Mouse (Mus musculus): ENCODE data around the gene Muc13. TPM values are rescaled to one million over a fixed set of nuclear protein-coding genes. Genes with fewer than 3 reads are reported as not detected.

The Muc13 gene
- not detected for total RNA-seq (2021)
- long read RNA-seq, experiment 1, result 0 reads
- long read RNA-seq, experiment 2, result 0 reads

GRCm38 (mm10) chr16:33793846-33794791, at the start of gene Muc13:
Gene Muc13 (plus strand): TSS chr16:33794037.
- DNase-seq (ENCODE audit: low spot score), result no peak

GRCm38 (mm10) chr16:33744622-33745419, 49.0 kb upstream of the Muc13 start:
- no peak for DNase-seq (ENCODE audit: low spot score)

GRCm38 (mm10) chr16:33745457-33745856, 48.4 kb upstream of the Muc13 start:
- DNase-seq (ENCODE audit: low spot score), result no peak

GRCm38 (mm10) chr16:33746074-33746676, 47.7 kb upstream of the Muc13 start:
- no peak for DNase-seq (ENCODE audit: low spot score)

- no peak for DNase-seq (ENCODE audit: low spot score)
Measured at GRCm38 (mm10) chr16:33747346-33747954, 46.4 kb upstream of the Muc13 start.

- DNase-seq (ENCODE audit: low spot score), result no peak
Measured at GRCm38 (mm10) chr16:33747994-33748393, 45.8 kb upstream of the Muc13 start.

- no peak for DNase-seq (ENCODE audit: low spot score)
Measured at GRCm38 (mm10) chr16:33751152-33751551, 42.7 kb upstream of the Muc13 start.

GRCm38 (mm10) chr16:33751590-33751989, 42.2 kb upstream of the Muc13 start:
- no peak for DNase-seq (ENCODE audit: low spot score)

GRCm38 (mm10) chr16:33752904-33753578, 40.8 kb upstream of the Muc13 start:
- peak; percentile 29 for DNase-seq (ENCODE audit: low spot score)

GRCm38 (mm10) chr16:33755293-33755692, 38.5 kb upstream of the Muc13 start:
- no peak for DNase-seq (ENCODE audit: low spot score)

- no peak for DNase-seq (ENCODE audit: low spot score)
Measured at GRCm38 (mm10) chr16:33755961-33756360, 37.9 kb upstream of the Muc13 start.

GRCm38 (mm10) chr16:33756396-33756795, 37.4 kb upstream of the Muc13 start:
- no peak for DNase-seq (ENCODE audit: low spot score)

GRCm38 (mm10) chr16:33759207-33759606, 34.6 kb upstream of the Muc13 start:
- DNase-seq (ENCODE audit: low spot score), result no peak

- no peak for DNase-seq (ENCODE audit: low spot score)
Measured at GRCm38 (mm10) chr16:33760542-33760941, 33.3 kb upstream of the Muc13 start.

GRCm38 (mm10) chr16:33760996-33761395, 32.8 kb upstream of the Muc13 start:
- no peak for DNase-seq (ENCODE audit: low spot score)

GRCm38 (mm10) chr16:33764501-33765193, 29.2 kb upstream of the Muc13 start:
- no peak for DNase-seq (ENCODE audit: low spot score)

- no peak for DNase-seq (ENCODE audit: low spot score)
Measured at GRCm38 (mm10) chr16:33765477-33765876, 28.4 kb upstream of the Muc13 start.

- DNase-seq (ENCODE audit: low spot score), result no peak
Measured at GRCm38 (mm10) chr16:33766309-33766708, 27.5 kb upstream of the Muc13 start.

- DNase-seq (ENCODE audit: low spot score), result no peak
Measured at GRCm38 (mm10) chr16:33766757-33767156, 27.1 kb upstream of the Muc13 start.
